Mouse (Mus musculus): ENCODE results near the gene Astn1. TPM values are rescaled to one million over a fixed set of nuclear protein-coding genes. Genes with fewer than 3 reads are reported as not detected.
A peak's percentile ranks its signal among the peaks of the same experiment; 100 is the strongest.

Gene Astn1
- polyA plus RNA-seq, 1 experiment from 2014 or later: 19.5 TPM

DNA sequence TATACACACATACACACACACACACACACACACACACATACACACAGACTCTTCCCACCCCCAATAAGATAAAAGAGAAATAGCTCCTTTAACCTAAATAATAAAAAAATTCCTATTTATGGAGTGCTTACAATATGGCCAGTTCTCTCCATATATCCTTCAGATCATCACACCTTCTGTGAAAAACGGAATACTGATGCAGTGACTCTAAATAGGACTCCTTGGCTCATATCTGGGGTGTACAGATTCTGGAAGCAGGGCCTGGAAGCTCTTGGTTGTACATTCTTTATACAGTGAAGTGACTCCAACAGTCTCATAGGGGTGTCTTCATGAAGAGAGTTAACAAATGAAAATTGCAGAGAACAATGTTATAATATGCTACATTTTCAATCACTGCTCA lies 60.7 kb downstream of the Astn1 start:
- Histone ChIP-seq H3K9me3 (no peaks in the 10 kb centered on the region), H3K36me3 (no peaks in the 10 kb centered on the region), H3K27me3 (replicated peaks) (no peaks in the 10 kb centered on the region), H3K9ac (no peak overlapping the region), H3K4me2 (replicated peaks) (no peak overlapping the region), H3K27ac (no peak overlapping the region), H3K4me1 (no peaks in the 10 kb centered on the region), H3K4me3 (no peak overlapping the region)
- ATAC-seq (ENCODE audit: low FRiP score, low read depth): no peak
- WGBS: 73% methylated on average over 1 of the region's 1 CpGs

DNA sequence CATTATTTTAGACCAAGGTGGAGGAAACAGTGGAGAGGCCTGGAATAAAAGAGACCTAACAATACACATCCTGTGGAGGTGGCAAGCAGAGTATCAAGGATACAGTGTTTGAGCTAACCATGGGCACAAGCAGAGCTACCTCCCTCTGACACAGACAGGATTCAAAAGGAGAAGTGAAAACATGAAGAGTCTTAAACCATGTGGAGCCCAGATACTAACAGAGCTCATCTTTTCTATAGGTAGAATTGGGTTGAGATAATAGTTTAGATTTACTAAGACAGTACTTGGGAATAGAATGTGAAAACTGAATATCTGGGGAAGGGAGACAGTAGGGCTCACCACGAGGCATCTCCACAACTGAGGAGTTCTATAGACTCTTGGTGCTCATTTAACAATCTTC lies 84.0 kb downstream of the Astn1 start:
- H3K4me1 ChIP-seq: no peaks in the 10 kb centered on the region
- H3K4me2 ChIP-seq (replicated peaks): no peak overlapping the region
- 93% methylated on average over 1 of the region's 1 CpGs for WGBS
- H3K9me3 ChIP-seq: no peaks in the 10 kb centered on the region
- H3K36me3 ChIP-seq: no peaks in the 10 kb centered on the region
- no peak overlapping the region for H3K9ac ChIP-seq
- no peaks in the 10 kb centered on the region for H3K27me3 ChIP-seq (replicated peaks)
- ATAC-seq (ENCODE audit: low FRiP score, low read depth): no peak
- no peak overlapping the region for H3K27ac ChIP-seq
- H3K4me3 ChIP-seq: no peak overlapping the region

DNA sequence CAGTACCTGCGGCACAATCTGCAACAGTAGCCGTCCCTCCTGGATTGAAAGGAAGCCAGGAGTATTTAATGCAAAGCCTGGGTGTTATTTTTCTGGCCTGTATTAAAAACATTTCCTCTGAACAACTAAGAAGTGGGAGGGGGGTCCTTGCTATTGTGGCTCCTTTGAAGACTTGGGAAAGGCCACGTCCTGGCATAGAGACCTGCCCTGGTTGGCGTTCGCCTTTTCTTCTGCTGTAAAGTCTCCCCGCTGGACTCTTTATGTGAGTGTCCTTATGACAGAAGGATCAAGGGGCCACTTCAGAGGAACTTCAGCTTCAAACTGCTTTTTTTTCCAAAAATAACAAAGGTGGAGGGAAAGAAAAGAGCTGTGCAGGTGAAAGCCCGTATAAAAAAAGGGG lies 85.9 kb downstream of the Astn1 start:
- H3K4me2 ChIP-seq (replicated peaks): no peak overlapping the region
- no peaks in the 10 kb centered on the region for H3K9me3 ChIP-seq
- no peaks in the 10 kb centered on the region for H3K27me3 ChIP-seq (replicated peaks)
- H3K9ac ChIP-seq: no peak overlapping the region
- WGBS: 77% methylated on average over 7 of the region's 7 CpGs
- H3K27ac ChIP-seq: no peak overlapping the region
- no peak overlapping the region for H3K4me3 ChIP-seq
- ATAC-seq (ENCODE audit: low FRiP score, low read depth): no peak
- H3K36me3 ChIP-seq: no peaks in the 10 kb centered on the region
- H3K4me1 ChIP-seq: no peaks in the 10 kb centered on the region

DNA sequence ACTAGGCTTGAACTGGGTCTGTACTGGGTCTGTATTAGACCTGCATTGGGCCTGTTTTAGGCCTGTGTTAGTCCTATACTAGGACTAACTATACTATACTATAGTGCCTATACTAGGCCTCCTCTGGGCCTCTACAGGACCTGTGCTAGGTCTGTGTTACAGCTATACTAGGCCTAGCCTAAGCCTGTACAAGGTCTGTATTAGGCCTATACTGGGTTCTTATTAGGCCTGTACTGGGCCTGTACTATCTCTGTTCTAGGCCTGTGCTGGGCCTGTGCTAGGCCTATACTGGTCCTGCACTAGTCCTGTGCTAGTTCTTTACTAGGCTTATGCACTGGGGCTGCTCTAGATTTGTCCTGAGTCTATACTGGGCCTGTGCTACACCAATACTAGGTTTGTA lies 90.6 kb downstream of the Astn1 start:
- no peak overlapping the region for H3K27ac ChIP-seq
- no peaks in the 10 kb centered on the region for H3K27me3 ChIP-seq (replicated peaks)
- no peak for ATAC-seq (ENCODE audit: low FRiP score, low read depth)

DNA sequence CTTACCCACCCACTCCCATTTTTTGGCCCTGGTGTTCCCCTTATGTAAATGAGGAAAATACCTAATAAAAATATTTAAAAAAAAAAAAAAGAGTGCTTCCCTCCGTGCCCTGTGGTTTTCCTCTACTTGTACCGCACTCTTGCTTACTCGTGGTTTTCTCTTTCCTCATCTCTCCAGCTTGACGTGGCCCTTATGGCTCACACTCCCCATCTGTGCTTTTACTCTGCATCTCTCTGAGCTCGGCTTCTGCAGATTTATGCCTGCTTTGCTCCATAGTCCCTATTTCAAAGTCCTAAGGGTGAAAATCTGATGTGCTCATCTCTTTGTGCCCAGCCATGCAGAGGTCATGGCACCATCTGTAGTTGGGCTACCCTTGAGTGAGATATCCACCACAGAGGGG lies 91.5 kb downstream of the Astn1 start:
- no peak overlapping the region for H3K27ac ChIP-seq
- no peaks in the 10 kb centered on the region for H3K4me1 ChIP-seq
- no peaks in the 10 kb centered on the region for H3K9me3 ChIP-seq
- H3K9ac ChIP-seq: no peak overlapping the region
- 88% methylated on average over 5 of the region's 5 CpGs for WGBS
- no peaks in the 10 kb centered on the region for H3K27me3 ChIP-seq (replicated peaks)
- ATAC-seq (ENCODE audit: low FRiP score, low read depth): no peak
- H3K36me3 ChIP-seq: no peaks in the 10 kb centered on the region
- no peak overlapping the region for H3K4me3 ChIP-seq
- no peak overlapping the region for H3K4me2 ChIP-seq (replicated peaks)

More for the DNA sequence above, 90.6 kb downstream of the Astn1 start:
- Histone ChIP-seq H3K4me2 (replicated peaks) (no peak overlapping the region), H3K9ac (no peak overlapping the region), H3K4me1 (no peaks in the 10 kb centered on the region), H3K9me3 (no peaks in the 10 kb centered on the region), H3K36me3 (no peaks in the 10 kb centered on the region), H3K4me3 (no peak overlapping the region)

DNA sequence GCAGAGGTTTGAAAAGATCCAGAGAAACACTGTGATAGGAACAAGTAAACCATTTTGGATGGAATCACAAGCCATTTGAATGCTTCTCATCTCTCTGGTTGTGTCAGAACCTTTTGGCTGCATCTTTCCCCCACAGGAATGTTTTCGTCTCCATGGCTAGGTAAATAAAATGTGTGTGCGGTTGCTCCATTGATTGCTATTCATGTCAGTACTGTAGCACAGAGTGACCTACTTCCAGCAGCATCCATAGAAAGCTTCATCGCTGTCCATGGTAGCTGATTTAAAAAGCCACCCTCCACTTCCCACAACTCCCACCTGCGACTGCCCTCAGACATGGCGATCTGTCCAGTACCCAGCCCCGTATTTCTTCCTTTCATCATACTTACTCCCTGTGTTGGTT lies 101.9 kb downstream of the Astn1 start:
- Histone ChIP-seq H3K4me2 (replicated peaks) (no peak overlapping the region), H3K9ac (no peak overlapping the region), H3K4me3 (no peak overlapping the region), H3K36me3 (no peaks in the 10 kb centered on the region), H3K9me3 (no peaks in the 10 kb centered on the region), H3K27ac (no peak overlapping the region), H3K27me3 (replicated peaks) (no peaks in the 10 kb centered on the region), H3K4me1 (no peaks in the 10 kb centered on the region)
- WGBS: 76% methylated on average over 6 of the region's 6 CpGs
- no peak for ATAC-seq (ENCODE audit: low FRiP score, low read depth)

DNA sequence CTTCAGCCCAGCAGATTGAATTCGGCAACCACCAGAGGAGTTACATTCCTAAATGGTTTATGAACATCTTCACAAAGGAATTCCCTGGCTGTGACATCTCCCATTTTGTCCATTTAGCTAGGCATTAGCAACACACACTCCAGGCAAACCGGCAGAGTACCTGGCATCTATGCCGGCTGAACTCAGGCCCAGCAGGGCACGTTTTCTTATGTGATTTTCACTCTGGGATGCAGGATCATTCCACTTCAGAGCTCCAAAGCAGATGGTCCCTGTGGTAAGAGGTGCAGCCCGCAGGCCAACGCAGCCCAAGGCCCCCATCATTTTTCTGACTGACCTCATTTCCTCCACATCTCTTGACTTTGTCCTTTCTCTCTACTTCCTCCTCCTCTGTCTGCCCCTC lies 103.2 kb downstream of the Astn1 start:
- Histone ChIP-seq H3K27ac (no peak overlapping the region), H3K9me3 (no peaks in the 10 kb centered on the region), H3K9ac (no peak overlapping the region), H3K4me1 (no peaks in the 10 kb centered on the region), H3K4me2 (replicated peaks) (no peak overlapping the region), H3K4me3 (no peak overlapping the region), H3K27me3 (replicated peaks) (no peaks in the 10 kb centered on the region), H3K36me3 (no peaks in the 10 kb centered on the region)
- 72% methylated on average over 6 of the region's 6 CpGs for WGBS
- ATAC-seq (ENCODE audit: low FRiP score, low read depth): no peak

DNA sequence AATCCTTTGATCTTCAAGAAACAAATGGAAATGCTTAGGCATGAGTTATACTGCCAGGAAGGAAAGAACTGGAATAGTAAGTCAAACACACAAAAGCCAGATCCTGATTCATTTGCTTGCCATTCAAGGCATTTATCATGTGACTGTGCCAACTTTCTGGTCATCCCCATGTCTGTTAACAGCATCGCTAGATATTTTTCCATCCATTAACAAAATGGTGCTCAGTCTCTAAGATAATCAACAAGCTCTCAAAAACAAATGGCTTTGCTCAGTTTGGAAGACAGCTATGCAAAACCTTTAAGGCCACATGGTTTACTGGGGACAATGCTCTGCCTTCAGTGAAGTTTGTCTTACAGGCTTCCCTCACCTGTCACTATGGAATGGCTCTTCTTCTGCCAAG lies 115.8 kb downstream of the Astn1 start:
- no peaks in the 10 kb centered on the region for H3K9me3 ChIP-seq
- no peak overlapping the region for H3K27ac ChIP-seq
- no peak overlapping the region for H3K4me2 ChIP-seq (replicated peaks)
- H3K36me3 ChIP-seq: no peaks in the 10 kb centered on the region
- no peaks in the 10 kb centered on the region for H3K27me3 ChIP-seq (replicated peaks)
- H3K4me3 ChIP-seq: no peak overlapping the region
- no peak for ATAC-seq (ENCODE audit: low FRiP score, low read depth)
- no peaks in the 10 kb centered on the region for H3K4me1 ChIP-seq
- WGBS: 95% methylated on average over 1 of the region's 1 CpGs
- H3K9ac ChIP-seq: no peak overlapping the region

DNA sequence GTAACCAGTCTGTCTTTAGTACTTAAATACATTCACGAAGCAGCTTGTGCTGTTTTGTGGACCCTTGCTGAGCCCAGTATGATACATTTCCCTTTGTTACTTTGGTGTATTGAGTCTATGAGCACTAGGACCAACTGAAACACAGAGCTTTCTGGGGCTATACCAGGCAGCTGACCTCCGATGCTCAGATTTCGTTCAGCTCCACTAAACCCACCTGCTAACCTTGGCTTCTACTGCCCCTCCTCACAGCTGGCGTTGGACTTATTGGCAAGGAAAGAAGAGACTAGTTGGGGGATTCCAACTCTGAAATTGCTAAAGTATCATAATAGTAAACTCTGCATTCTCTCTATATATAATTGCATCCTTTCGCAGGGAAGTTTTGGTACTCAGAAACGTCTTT lies 118.2 kb downstream of the Astn1 start:
- ATAC-seq (ENCODE audit: low FRiP score, low read depth): no peak
- 89% methylated on average over 6 of the region's 6 CpGs for WGBS
- Histone ChIP-seq H3K4me2 (replicated peaks) (no peak overlapping the region), H3K9me3 (no peaks in the 10 kb centered on the region), H3K4me3 (no peak overlapping the region), H3K9ac (no peak overlapping the region), H3K36me3 (no peaks in the 10 kb centered on the region), H3K27ac (no peak overlapping the region), H3K27me3 (replicated peaks) (no peaks in the 10 kb centered on the region), H3K4me1 (no peaks in the 10 kb centered on the region)

DNA sequence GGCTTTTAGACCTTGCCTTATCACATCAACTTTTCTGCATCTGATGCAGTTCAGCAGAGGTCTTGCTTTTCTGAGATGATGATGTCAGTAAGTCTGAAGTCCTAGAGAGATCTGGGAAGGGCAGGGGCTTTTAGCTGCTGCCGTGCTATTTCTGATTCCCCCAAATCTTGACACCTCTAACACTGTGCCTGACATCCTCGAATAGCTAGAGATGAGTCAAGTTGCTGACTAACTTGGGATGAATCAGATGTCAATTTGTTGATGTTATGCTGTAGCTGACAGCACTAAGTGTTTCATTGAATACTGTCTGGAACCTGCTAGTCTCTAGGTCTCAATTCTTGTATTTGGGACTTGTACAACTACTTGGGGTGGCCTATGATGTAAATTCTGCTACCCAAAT lies 121.7 kb downstream of the Astn1 start:
- Histone ChIP-seq H3K9me3 (no peaks in the 10 kb centered on the region), H3K9ac (no peak overlapping the region), H3K4me1 (no peaks in the 10 kb centered on the region), H3K4me2 (replicated peaks) (no peak overlapping the region), H3K27me3 (replicated peaks) (no peaks in the 10 kb centered on the region), H3K36me3 (no peaks in the 10 kb centered on the region), H3K4me3 (no peak overlapping the region), H3K27ac (no peak overlapping the region)
- no peak for ATAC-seq (ENCODE audit: low FRiP score, low read depth)
- WGBS: 92% methylated on average over 2 of the region's 2 CpGs

DNA sequence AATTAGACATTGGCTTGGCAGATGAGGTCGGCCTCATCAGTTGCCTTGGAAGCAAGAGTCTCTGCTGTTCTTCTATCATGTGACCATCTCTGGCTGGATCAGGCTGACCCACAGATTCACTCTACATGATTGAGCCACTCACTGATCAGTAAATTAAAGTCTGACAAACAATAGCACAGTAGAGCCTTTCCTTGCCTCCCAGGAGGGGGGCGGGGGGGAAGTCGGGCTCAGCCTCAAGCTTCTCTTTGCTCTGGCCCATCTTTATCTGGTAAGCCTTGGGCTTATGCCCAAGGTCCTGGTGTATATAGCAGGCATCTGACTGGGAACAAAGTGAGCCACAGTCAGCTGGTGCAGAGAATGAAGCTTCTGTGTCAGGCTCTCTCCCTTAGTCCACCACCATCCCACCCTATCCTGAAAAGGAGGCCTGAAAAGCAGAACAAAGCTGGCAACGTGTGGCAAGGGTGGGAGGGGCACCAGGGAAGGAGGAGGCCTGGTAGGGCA lies 127.5 kb downstream of the Astn1 start:
- Histone ChIP-seq H3K27me3 (replicated peaks) (no peaks in the 10 kb centered on the region), H3K4me1 (peaks cover 16% of the 10 kb centered on the region; the same call in 1 of the 2 replicates), H3K4me3 (no peak overlapping the region), H3K4me2 (replicated peaks) (no peak overlapping the region), H3K36me3 (no peaks in the 10 kb centered on the region), H3K9me3 (no peaks in the 10 kb centered on the region), H3K27ac (no peak overlapping the region), H3K9ac (no peak overlapping the region)
- 35% methylated on average over 4 of the region's 4 CpGs for WGBS
- peak; percentile 74 for ATAC-seq (ENCODE audit: low FRiP score, low read depth)

DNA sequence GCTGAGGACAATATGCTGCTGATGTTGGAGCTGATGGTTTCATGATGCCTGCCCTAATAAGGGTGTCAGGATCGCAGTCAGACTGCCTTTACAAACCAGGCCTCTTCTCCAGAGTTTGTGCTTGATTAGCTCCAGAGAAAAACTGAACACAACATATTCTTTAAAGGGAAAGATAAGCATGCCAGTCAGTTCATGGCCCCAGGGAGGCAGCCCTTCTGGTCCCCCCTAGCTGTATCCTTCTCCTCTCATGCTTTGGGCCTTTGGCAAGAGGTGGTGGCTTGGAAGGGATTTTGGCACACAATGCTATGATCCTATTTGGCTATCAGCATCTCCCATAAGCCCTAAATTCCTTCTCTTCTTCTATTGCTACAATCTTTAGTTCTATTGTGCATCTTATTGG lies 128.1 kb downstream of the Astn1 start:
- ATAC-seq (ENCODE audit: low FRiP score, low read depth): no peak
- Histone ChIP-seq H3K9ac (no peak overlapping the region), H3K36me3 (no peaks in the 10 kb centered on the region), H3K27ac (no peak overlapping the region), H3K4me2 (replicated peaks) (no peak overlapping the region), H3K9me3 (no peaks in the 10 kb centered on the region), H3K27me3 (replicated peaks) (no peaks in the 10 kb centered on the region), H3K4me3 (no peak overlapping the region), H3K4me1 (peaks cover 16% of the 10 kb centered on the region; the same call in 1 of the 2 replicates)
- 24% methylated on average over 1 of the region's 1 CpGs for WGBS

DNA sequence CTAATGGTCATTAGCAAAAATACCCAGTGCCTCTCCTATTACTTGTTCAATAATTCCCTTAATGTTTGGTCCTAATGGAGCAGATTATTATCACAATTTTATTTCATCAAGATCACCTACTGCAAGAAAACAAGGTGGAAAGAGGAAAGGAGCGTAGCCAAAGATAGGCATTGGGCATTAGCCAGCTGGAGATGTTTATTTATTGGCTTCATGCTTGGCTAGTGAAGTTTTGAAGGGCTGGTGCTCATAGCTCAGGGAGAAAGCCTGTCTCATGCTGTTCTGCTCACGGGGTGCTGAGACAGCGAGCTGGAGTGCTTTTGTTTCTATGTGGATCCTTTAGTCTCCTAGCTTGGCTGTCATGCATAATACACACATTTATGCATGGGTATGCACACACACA lies 131.2 kb downstream of the Astn1 start:
- no peak overlapping the region for H3K27ac ChIP-seq
- no peak overlapping the region for H3K9ac ChIP-seq
- no peaks in the 10 kb centered on the region for H3K36me3 ChIP-seq
- no peaks in the 10 kb centered on the region for H3K27me3 ChIP-seq (replicated peaks)
- no peaks in the 10 kb centered on the region for H3K9me3 ChIP-seq
- peaks cover 16% of the 10 kb centered on the region; the same call in 1 of the 2 replicates for H3K4me1 ChIP-seq
- no peak overlapping the region for H3K4me3 ChIP-seq
- H3K4me2 ChIP-seq (replicated peaks): no peak overlapping the region
- no peak for ATAC-seq (ENCODE audit: low FRiP score, low read depth)
- WGBS: 72% methylated on average over 3 of the region's 3 CpGs
